Mouse (Mus musculus): ENCODE data around the gene Ackr4. TPM values are rescaled to one million over a fixed set of nuclear protein-coding genes. Genes with fewer than 3 reads are reported as not detected.

Ackr4 gene
- 2.9 TPM for polyA plus RNA-seq (2014; fragmentation: Illumina TruSeq; extraction: RNeasy Lipid Tissue Mini Kit (QIAGEN cat#74804))

GRCm38 (mm10) chr9:104126833-104127232 is at the start of gene Ackr4:
Gene Ackr4 (minus strand): TSS chr9:104126933.

DNA sequence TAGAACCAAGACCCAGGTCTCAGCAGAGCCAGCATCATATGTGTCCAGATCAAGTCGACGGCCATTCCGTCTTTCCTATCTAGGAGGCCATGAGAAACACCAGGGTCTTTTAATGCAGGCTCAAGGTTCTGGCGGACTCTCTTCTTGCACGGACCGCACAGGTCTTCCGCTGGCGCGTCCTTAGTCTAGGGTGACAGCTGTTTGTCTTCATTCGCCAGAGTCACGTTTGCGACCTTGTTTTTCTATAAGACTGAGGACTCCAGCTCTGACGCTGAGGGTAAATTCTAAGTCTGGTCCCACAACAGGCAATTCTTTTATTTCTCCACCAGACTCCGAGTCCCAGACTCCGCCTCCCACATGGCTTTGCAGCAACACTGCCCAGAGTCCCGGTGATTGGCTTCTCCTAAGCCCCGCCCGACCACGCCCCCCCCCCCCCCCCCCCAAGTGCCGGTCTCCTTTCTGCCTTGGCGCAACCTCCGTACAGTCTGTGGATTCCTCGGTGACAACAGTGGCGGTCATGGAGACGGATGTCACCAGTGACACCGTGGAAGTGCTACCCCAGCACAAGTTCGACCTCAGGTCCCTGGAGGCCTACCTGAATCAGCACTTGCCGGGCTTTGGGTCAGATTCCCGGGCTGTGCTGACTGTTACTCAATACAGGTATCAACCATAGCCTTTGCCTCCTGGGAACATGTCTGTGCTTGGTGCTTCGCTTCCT is 63.3 kb downstream of the Ackr4 start, which contains the start of gene Acad11:
Gene Acad11 (plus strand): TSS at position 134 of the 718 bp plus-strand sequence.

GRCm38 (mm10) chr9:104062430-104063243 is 64.1 kb downstream of the Ackr4 start, which contains the start of gene Uba5:
Gene Uba5 (minus strand): TSS chr9:104063134.

GRCm38 (mm10) chr9:104040362-104040761 is 86.4 kb downstream of the Ackr4 start, which contains the start of gene Gm28305:
Gene Gm28305 (plus strand): TSS chr9:104040662.

Other genes with a start within 250 kb of the Ackr4 start
- 6.6 TPM for gene Nphp3, start 124.4 kb downstream of the Ackr4 start, polyA plus RNA-seq (2014; fragmentation: Illumina TruSeq; extraction: RNeasy Lipid Tissue Mini Kit (QIAGEN cat#74804))
- not detected for gene Gm28305, start 86.3 kb downstream of the Ackr4 start, polyA plus RNA-seq (2014; fragmentation: Illumina TruSeq; extraction: RNeasy Lipid Tissue Mini Kit (QIAGEN cat#74804))
- 63.2 TPM for gene Uba5, start 63.8 kb downstream of the Ackr4 start, polyA plus RNA-seq (2014; fragmentation: Illumina TruSeq; extraction: RNeasy Lipid Tissue Mini Kit (QIAGEN cat#74804))
- gene Acad11, start 63.6 kb downstream of the Ackr4 start, polyA plus RNA-seq (2014; fragmentation: Illumina TruSeq; extraction: RNeasy Lipid Tissue Mini Kit (QIAGEN cat#74804)) = 27.8 TPM
- 84.1 TPM for gene Dnajc13, start 136.0 kb upstream of the Ackr4 start, polyA plus RNA-seq (2014; fragmentation: Illumina TruSeq; extraction: RNeasy Lipid Tissue Mini Kit (QIAGEN cat#74804))
- 5.4 TPM for gene Acpp, start 210.8 kb upstream of the Ackr4 start, polyA plus RNA-seq (2014; fragmentation: Illumina TruSeq; extraction: RNeasy Lipid Tissue Mini Kit (QIAGEN cat#74804))

Measured in ovary, adult 10 weeks (tissue).